Mouse (Mus musculus) bone marrow macrophage, adult 2 months (primary cell): ENCODE results near the gene Arhgap29.

Experiments
- CTCF ChIP-seq: IDR thresholded peaks from 2 replicates; pipeline ENCODE4 v1.5.1; 2012; ENCODE audit warnings: low read depth, mild to moderate bottlenecking, low read length, moderate library complexity
- POLR2A ChIP-seq: IDR thresholded peaks from 2 replicates; pipeline ENCODE4 v1.6.1; 2012; ENCODE audit warnings: mild to moderate bottlenecking, low read depth, low read length, borderline replicate concordance

- no peak for TF ChIP-seq POLR2A
- no peak for TF ChIP-seq CTCF
Measured at GRCm38 (mm10) chr3:121968621-121969020, 16.3 kb downstream of the Arhgap29 start.
